Mouse (Mus musculus) heart, adult 18-20 months (tissue): Measurements from ENCODE around the gene Ap1m2. TPM values are rescaled to one million over a fixed set of nuclear protein-coding genes. Genes with fewer than 3 reads are reported as not detected.
A peak's percentile ranks its signal among the peaks of the same experiment; 100 is the strongest.
"Not testable (repeated sequence)": the region's sequence is repeated elsewhere in the genome, so short reads cannot be mapped to it uniquely, and the experiment has no call there.

Source experiments
- DNase-seq, 2 experiments: peaks; one replicate each; pipeline ENCODE4 v3.0.0; 2021 to 2022; ENCODE audit warnings: mixed read lengths in 1 of 2
- total RNA-seq, 2 experiments: library from RNA; stranded (reverse); gene quantifications; 2 replicates each; pipeline ENCODE4 v1.2.3; 2021

Gene Ap1m2
- total RNA-seq, 2 experiments from 2014 or later = not detected

DNA sequence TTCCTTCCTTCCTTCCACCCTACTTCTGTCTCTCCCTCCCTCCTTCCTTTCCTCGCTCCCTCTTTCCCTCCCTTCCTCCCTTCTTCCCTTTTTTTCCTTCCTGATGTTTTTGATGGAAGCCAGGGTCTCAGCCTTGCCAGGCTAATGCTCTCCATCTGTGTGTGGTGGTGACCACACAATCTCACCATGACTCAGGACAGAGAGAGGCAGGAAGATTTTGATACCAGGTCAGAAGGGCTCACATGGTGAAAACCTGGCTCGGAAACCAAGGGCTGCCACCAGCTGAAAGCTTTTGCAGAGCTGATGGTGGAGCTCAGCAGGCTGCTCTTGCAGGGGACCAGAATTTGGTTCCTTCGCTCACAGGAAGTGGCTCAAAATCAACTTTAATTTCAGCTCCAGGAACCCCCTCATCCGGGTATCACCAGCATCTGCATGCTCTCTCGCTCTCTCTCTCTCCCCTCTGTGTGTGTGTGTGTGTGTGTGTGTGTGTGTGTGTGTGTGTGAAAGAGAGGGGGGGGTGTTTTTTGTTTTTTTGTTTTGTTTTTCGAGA lies 51.6 kb downstream of the Ap1m2 start:
- DNase-seq = no peak

DNA sequence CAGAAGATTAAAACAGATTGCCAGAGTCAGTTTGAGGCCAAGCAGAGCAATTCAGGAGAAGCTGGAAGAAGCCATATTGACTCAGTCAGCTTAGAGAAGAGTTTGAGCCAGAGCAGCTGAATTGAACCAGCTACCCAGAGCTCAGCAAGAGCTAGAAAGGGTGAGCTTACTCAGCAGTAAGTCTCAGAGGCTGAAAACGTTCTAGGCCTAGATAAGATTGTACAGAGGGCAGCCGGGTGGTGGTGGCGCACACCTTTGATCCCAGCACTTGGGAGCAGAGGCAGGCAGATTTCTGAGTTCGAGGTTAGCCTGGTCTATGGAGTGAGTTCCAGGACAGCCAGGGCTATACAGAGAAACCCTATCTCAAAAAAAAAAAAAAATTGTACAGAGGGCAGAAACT lies 55.8 kb downstream of the Ap1m2 start:
- not testable (repeated sequence) for DNase-seq

DNA sequence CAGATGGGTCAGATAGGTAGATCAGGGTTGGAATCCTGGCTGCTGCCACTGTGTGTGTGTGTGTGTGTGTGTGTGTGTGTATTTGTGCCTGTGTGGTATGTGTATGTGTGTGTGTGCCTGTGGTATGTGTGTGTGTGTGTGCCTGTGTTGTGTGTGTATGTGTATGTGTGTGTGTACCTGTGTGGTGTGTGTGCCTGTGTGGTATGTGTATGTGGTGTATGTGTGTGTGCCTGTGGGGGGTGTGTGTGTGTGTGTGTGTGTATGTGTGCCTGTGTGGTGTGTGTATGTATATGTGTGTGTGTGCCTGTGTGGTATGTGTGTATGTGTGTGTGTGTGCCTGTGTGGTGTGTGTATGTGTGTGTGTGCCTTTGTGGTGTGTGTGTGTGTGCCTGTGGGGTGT lies 57.4 kb downstream of the Ap1m2 start:
- DNase-seq = no peak

DNA sequence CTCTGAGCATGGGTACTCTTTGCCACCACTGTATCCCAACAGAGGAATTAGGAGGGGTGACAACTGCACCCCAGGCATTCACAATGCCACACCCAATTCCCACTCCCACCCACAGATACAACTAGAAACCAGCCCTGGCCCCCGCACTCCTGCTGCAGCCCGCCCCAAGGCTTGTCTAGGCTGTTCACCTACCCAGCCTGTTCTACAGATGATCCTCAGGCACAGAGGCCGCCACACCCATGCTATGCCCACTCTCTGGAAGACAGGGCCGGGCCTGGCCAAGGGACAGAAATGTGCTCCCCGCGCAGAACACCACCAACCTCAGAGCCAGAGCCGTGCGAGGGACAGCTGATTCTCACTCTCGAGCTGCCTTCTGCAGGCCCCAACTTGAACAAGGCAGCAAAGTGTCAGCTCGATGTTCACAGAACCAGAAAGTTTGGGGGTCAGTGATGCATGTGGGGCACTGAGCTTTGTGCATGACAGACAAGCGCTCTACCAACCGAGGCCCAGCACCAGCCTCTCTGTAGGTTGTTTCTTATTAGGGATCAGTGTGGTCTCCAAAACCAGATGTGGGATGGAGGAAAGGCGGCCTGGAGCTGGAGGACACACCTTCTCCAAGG lies 60.9 kb downstream of the Ap1m2 start:
- no peak for DNase-seq

DNA sequence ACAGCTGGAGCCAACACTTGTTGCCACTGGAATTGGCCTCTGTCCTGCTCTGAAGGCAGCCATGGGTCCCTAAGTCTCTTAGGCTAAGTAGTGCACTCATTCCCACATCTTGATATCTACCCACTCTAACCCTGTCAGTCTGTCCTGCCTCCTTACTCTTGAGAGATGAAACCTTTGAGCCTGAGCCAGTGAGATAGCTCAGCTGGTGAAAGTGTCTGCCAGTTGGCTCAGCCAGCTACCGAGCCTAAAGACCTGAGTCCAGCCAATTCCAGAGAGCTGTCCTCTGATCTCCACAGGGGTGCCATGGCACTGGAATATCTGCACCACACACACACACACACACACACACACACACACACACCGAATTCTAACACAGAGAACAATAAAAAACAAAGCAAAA lies 61.6 kb downstream of the Ap1m2 start:
- DNase-seq = peak in 1 of 2 experiments; percentile 73

DNA sequence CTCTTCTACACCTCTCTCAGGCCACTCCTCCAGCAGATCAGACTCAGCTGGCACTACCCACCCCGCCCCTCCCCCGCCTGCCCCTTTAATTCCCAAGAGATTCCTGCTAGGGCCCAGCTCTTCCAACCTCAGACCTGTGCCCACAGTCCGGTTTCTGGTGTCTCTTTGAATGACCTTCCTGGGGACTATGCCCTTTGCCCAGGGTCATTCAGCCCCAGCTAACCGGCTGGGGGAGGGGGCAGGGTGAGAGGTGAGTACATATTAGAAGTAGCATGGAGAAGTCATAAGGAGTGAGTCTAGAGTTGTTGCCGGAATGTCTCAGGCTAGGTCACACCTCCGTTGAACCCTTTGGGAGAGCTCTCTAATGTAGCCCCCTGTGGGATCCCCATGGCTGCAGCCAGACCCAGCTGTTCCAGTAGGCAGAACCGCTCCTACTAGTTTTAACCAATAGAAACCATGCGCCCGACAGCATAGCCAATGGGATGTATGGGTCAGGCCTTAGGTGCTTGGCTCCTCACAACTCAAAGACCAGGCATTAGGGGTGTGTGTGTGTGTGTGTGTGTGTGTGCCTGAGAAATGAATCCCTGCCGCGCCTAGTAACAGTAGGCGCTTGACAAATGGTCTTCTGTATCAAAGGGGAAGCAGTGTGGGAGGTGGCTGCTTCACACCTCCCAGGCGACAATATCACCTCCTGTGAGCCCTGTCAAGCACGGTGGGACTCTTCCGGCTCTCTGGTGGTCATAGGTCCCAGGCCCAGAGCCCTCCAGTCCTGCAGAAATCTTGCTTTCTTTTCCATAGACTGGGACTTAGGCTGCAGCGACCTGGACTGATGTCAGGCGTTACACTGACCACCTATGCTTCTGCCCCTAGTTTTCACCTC lies 62.3 kb downstream of the Ap1m2 start:
- DNase-seq = no peak

DNA sequence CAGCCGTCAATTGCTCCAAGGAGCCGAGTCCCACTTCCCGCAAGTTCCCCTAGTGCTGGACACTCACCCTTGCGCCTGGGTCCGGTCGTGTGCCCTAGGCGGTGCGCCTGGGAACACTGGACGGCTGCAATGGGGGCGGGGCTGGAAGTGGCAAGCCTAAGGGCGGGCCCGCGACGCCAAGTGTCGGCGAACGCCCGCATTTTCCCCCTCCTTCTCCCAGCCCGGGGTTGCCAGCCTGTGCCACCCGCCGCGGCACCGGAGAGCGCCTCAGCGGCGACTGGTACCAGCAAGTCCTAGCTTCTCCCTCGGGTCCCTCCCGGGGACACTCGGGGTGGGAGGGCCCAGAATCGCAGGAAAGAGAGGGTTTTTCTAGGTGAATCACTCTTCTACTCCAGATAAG lies 63.8 kb downstream of the Ap1m2 start, which contains the start of gene S1pr5:
Gene S1pr5 (minus strand): TSS at position 118 of the 400 bp plus-strand sequence.
- peak in 1 of 2 experiments; percentile 57 for DNase-seq

DNA sequence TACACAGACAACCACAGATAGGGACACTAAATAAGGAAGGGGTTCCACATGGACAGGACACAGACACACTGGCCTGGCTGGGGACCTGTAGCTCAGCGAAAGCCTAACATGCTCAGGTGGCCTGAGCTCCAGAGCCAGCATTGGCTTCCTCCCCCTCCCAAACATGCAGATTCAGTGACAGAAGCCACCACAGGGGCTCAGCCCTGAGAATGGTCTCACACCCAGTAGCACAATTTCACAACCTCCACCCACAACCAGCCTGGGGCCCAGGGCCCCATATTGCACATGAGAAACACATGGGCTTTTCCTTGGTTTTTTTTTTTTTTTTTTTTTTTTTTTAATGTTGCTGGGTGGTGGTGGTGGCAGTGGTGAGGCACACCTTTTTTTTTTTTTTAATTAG lies 65.8 kb downstream of the Ap1m2 start:
- DNase-seq = no peak

DNA sequence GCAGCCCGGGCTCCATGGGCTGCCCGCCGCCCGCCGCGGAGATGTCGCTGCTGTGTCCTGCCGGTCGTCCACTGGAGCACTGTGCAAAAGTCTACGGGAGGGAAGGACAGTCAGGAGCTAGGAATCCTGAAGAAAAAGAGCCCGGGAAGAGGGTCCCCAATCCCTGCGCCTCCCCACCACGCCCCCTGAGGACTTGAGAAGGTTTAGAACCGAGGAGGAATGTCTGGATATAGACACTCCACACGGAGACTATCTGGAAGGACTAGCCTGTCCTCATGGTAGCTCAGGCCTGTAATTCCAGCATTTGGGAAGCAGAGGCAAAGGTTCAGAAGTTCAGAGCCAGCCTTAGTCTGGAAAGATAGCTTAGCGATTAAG lies 67.0 kb downstream of the Ap1m2 start:
- DNase-seq = no peak

DNA sequence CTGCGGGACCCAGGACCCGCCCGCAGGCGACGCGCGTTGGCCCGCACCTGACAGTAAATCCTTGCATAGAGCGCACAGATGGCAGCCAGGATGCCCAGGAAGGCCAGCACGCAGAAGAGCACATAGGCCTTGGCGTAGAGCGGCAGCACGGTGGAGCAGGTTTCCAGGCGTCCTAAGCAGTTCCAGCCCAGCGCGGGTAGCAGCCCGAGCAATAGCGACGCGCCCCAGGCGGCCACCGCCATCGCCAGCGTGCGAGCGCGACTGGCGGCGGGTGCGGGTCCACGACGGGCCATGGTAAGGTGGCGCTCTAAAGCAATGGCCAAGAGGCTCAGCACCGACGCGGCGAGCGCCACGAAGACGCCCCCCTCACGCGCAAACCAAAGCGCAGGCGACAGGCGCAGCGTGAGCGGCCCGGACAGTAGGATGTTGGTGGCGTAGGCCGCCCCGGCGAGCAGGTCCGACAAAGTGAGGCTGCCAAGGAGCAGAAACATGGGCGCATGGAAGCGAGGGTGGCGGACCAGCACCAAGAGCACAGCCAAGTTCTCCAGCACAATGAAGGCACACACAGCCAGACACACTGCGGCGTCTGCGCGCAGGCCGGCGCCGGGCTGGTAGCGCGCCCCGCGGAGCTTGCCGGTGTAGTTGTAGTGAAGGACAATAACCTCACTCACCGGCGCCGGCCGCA lies 67.6 kb downstream of the Ap1m2 start:
- no peak for DNase-seq

Other genes starting within 250 kb of the Ap1m2 start
- not detected for gene Zglp1, start 245.2 kb downstream of the Ap1m2 start, total RNA-seq
- under 1 TPM; 0.30 to 0.33 TPM for gene Gm49373, start 239.2 kb downstream of the Ap1m2 start, total RNA-seq
- 10 to 100 TPM; 39.1 to 48.3 TPM for gene Fdx1l, start 238.7 kb downstream of the Ap1m2 start, total RNA-seq
- under 1 TPM; 0.27 to 0.31 TPM for gene Gm38431, start 220.3 kb downstream of the Ap1m2 start, total RNA-seq
- gene Raver1, start 220.3 kb downstream of the Ap1m2 start, total RNA-seq = 10 to 100 TPM; 22.5 to 23.9 TPM
- 10 to 100 TPM in 1 of 2 experiments, 1 to 10 TPM in 1; 8.0 to 10.3 TPM for gene Tyk2, start 181.1 kb downstream of the Ap1m2 start, total RNA-seq
- 100 to 1,000 TPM; 160 to 168 TPM for gene Cdc37, start 162.4 kb downstream of the Ap1m2 start, total RNA-seq
- gene Pde4a, start 146.6 kb downstream of the Ap1m2 start, total RNA-seq = 10 to 100 TPM; 52.5 to 59.1 TPM
- gene Keap1, start 73.0 kb downstream of the Ap1m2 start, total RNA-seq = 10 to 100 TPM; 43.1 to 44.5 TPM
- gene S1pr5, start 63.9 kb downstream of the Ap1m2 start, total RNA-seq = 1 to 10 TPM in 1 of 2 experiments, under 1 TPM in 1; 0.89 to 1.5 TPM
- 100 to 1,000 TPM in 1 of 2 experiments, 10 to 100 TPM in 1; 82.0 to 101 TPM for gene Atg4d, start 47.0 kb downstream of the Ap1m2 start, total RNA-seq
- 10 to 100 TPM; 10.6 to 17.2 TPM for gene Kri1, start 24.4 kb downstream of the Ap1m2 start, total RNA-seq
- 10 to 100 TPM; 14.3 to 15.9 TPM for gene Cdkn2d, start 20.9 kb downstream of the Ap1m2 start, total RNA-seq
- gene Slc44a2, start 8.4 kb upstream of the Ap1m2 start, total RNA-seq = 10 to 100 TPM; 74.0 to 81.4 TPM
- gene Ilf3, start 55.5 kb upstream of the Ap1m2 start, total RNA-seq = 10 to 100 TPM; 25.2 to 28.5 TPM
- gene Qtrt1, start 99.5 kb upstream of the Ap1m2 start, total RNA-seq = 10 to 100 TPM in 1 of 2 experiments, 1 to 10 TPM in 1; 7.7 to 11.3 TPM
- gene Dnm2, start 112.6 kb upstream of the Ap1m2 start, total RNA-seq = 10 to 100 TPM; 58.1 to 65.1 TPM
- 10 to 100 TPM; 45.3 to 50.9 TPM for gene Tmed1, start 197.9 kb upstream of the Ap1m2 start, total RNA-seq
- gene AB124611, start 213.8 kb upstream of the Ap1m2 start, total RNA-seq = 1 to 10 TPM; 1.2 to 2.9 TPM
- 10 to 100 TPM; 57.7 to 61.2 TPM for gene Carm1, start 234.6 kb upstream of the Ap1m2 start, total RNA-seq